Mouse (Mus musculus) MEL (cell line): ENCODE measurements around the gene Nprl3.

ENCODE experiments used
- CTCF ChIP-seq, 3 experiments: IDR thresholded peaks in 2 of 3; conservative IDR thresholded peaks in 1 of 3; 2 replicates each; pipeline ENCODE4 v1.5.1; 2011 to 2012; ENCODE audit warnings: low read length in 3 of 3, low read depth in 2 of 3, mild to moderate bottlenecking in 2 of 3, improper control_type of control experiment in 1 of 3, inconsistent platforms in 1 of 3, mixed read lengths in 1 of 3, moderate library complexity in 1 of 3; ENCODE audit not compliant: control insufficient read depth in 1 of 3, insufficient read depth in 1 of 3, poor library complexity in 1 of 3, severe bottlenecking in 1 of 3
- ELF1 ChIP-seq: IDR thresholded peaks from 2 replicates; pipeline ENCODE4 v1.6.1; 2014; ENCODE audit warnings: low read depth, mild to moderate bottlenecking, inconsistent platforms, low read length, improper control_type of control experiment, moderate library complexity
- KAT2A ChIP-seq: conservative IDR thresholded peaks from 2 replicates; pipeline ENCODE4 v1.6.1; 2012; ENCODE audit warnings: low read depth, low read length, improper control_type of control experiment, inconsistent platforms
- MAFK ChIP-seq: IDR thresholded peaks from 2 replicates; pipeline ENCODE4 v1.6.1; 2011; ENCODE audit warnings: low read depth, mild to moderate bottlenecking, low read length, improper control_type of control experiment, borderline replicate concordance
- MYB ChIP-seq: IDR thresholded peaks from 2 replicates; pipeline ENCODE4 v1.6.1; 2011; ENCODE audit warnings: mild to moderate bottlenecking, low read depth, low read length, improper control_type of control experiment
- MYC ChIP-seq: IDR thresholded peaks from 2 replicates; pipeline ENCODE4 v1.6.1; 2011; ENCODE audit warnings: low read depth, mild to moderate bottlenecking, low read length, improper control_type of control experiment, moderate library complexity
- NRF1 ChIP-seq: IDR thresholded peaks from 2 replicates; pipeline ENCODE4 v1.6.1; 2014; ENCODE audit warnings: low read depth, mild to moderate bottlenecking, inconsistent platforms, low read length, improper control_type of control experiment, moderate library complexity; ENCODE audit not compliant: poor library complexity, insufficient read depth, severe bottlenecking
- POLR2A ChIP-seq, 2 experiments: IDR thresholded peaks; 2 replicates each; pipeline ENCODE4 v1.6.1; 2011 to 2012; ENCODE audit warnings: low read length in 2 of 2, mild to moderate bottlenecking in 2 of 2, control low read depth in 1 of 2, improper control_type of control experiment in 1 of 2, low read depth in 1 of 2, moderate library complexity in 1 of 2; ENCODE audit not compliant: control insufficient read depth in 1 of 2, insufficient read depth in 1 of 2, poor library complexity in 1 of 2
- SMC3 ChIP-seq: IDR thresholded peaks from 2 replicates; pipeline ENCODE4 v1.6.1; 2011; ENCODE audit warnings: low read depth, low read length, improper control_type of control experiment

DNA sequence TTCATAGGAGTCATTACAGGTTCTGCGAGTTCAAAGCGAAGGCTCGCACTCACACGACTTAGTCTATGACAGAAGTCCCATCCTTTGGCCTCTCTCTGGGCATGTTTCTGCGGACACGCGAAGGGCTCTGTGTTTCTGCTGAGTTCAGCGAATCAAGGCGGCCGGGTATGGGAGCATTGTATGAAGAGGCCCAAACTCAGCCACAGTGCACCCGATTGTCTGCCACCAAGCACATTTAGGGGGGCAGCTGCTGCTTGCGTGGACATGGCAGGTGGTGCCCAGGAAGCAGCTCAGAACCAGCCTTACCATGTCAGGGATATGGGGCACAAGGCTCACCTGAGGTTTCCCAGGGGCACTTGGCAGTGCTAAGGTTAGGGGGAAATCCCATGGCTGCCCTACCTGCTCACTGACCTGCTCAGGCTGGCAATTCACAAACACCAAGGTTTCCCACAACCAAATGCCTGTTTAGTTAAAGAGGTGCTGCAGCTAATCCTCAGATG lies 11.0 kb upstream of the Nprl3 start:
- no peak for TF ChIP-seq CTCF (IDR thresholded peaks at IDR 0.05 in 2 of 3, conservative IDR thresholded peaks at IDR 0.05 in 1 of 3; ENCODE audit: control insufficient read depth in 1 of 3, insufficient read depth in 1 of 3, low read depth in 2 of 3, low read length in 3 of 3, poor library complexity in 1 of 3, severe bottlenecking in 1 of 3)
- TF ChIP-seq POLR2A (IDR thresholded peaks at IDR 0.05; ENCODE audit: control insufficient read depth in 1 of 2, insufficient read depth in 1 of 2, low read depth in 1 of 2, low read length in 2 of 2, poor library complexity in 1 of 2): no peak
- no peak for TF ChIP-seq ELF1
- no peak for TF ChIP-seq MYC
- TF ChIP-seq MAFK: no peak
- TF ChIP-seq NRF1: no peak
- no peak for TF ChIP-seq KAT2A
- TF ChIP-seq SMC3: no peak
- TF ChIP-seq MYB: no peak
